Mouse (Mus musculus): ENCODE measurements around the gene Pign.

DNA sequence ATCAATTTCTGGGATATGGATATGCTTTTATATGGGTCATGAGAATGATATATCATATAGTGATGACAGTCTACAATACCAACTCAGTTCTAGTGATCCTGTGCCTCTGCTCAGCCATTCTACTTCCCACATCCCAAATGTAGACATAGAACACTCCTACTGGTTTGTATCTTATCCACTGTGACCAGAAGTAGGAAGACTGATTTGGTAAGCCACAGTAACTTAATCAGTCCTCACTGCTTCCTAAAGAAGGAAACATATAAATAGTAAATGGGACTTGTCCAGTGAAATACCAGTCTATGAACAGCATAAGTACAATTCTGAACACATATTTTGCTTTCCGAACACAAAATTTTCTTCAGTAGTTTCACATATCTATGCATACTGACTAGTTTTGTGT, 9.5 kb downstream of the Pign start:
- no peak for TF ChIP-seq IRF4 (IDR thresholded peaks at IDR 0.05; ENCODE audit: low read depth, low read length)
- TF ChIP-seq CTCF (conservative IDR thresholded peaks at IDR 0.05 in 1 of 2, IDR thresholded peaks at IDR 0.05 in 1 of 2; ENCODE audit: low read depth in 2 of 2, low read length in 2 of 2) = no peak
- no peak for TF ChIP-seq USF1 (IDR thresholded peaks at IDR 0.05; ENCODE audit: low read depth, low read length)
- no peak for TF ChIP-seq POLR2A (IDR thresholded peaks at IDR 0.05; ENCODE audit: low read depth, low read length)
- TF ChIP-seq SIN3A (IDR thresholded peaks at IDR 0.05; ENCODE audit: low read length) = no peak
